25 mouse cellular contexts compared by ENCODE assay signal in genomic region chr11:114653664-114654063, GRCm38 (mm10).
"Had no signal": no experiment of that assay in that cellular context is flagged by ENCODE, and none has a peak within 500 bp of the region (broad histone marks: within the 10 kb centered on the region; RNA-seq: fewer than 3 reads in every experiment).

No protein-coding gene starts in this region.

- H3K4me1 ChIP-seq: heart, embryonic 12.5 days; limb, embryonic 10.5 days; limb, embryonic 12.5 days; liver, embryonic 13.5 days had no signal

- DNase-seq: gastrocnemius, adult 2 months; gastrocnemius, postnatal 10 days; gastrocnemius, postnatal 25 days; heart, adult 18-20 months; heart, postnatal 10 days; heart, postnatal 4 days; kidney, adult 11 months; kidney, adult 2 months; kidney, adult 9 months; kidney, postnatal 14 days; kidney, postnatal 36 days; layer of hippocampus, adult 9-11 months; liver; liver, embryonic 13.5 days had no signal

- H3K4me2 ChIP-seq: heart, embryonic 12.5 days; hindbrain, embryonic 13.5 days; hindbrain, embryonic 15.5 days; kidney, embryonic 15.5 days; limb, embryonic 12.5 days; liver, embryonic 11.5 days; liver, embryonic 13.5 days had no signal

- ATAC-seq: hindbrain, postnatal 0 days; intestine, embryonic 16.5 days had no signal

- H3K27me3 ChIP-seq: hindbrain, embryonic 15.5 days had no signal

- H3K4me3 ChIP-seq: gastrocnemius, adult 2 months; heart, embryonic 12.5 days; hindbrain, embryonic 13.5 days; hindbrain, embryonic 15.5 days; kidney, embryonic 15.5 days; left cerebral cortex, adult 2 months; limb, embryonic 10.5 days; limb, embryonic 12.5 days; liver, embryonic 13.5 days had no signal

- H3K36me3 ChIP-seq: heart, embryonic 12.5 days; hindbrain, embryonic 13.5 days; hindbrain, embryonic 15.5 days; kidney, embryonic 15.5 days; limb, embryonic 10.5 days; limb, embryonic 12.5 days; liver, embryonic 13.5 days had no signal

- H3K9ac ChIP-seq: heart, embryonic 12.5 days; hindbrain, embryonic 13.5 days; hindbrain, embryonic 15.5 days; kidney, embryonic 15.5 days; limb, embryonic 12.5 days; liver, embryonic 13.5 days had no signal

- H3K9me3 ChIP-seq: heart, embryonic 12.5 days; hindbrain, embryonic 13.5 days; hindbrain, embryonic 15.5 days; kidney, embryonic 15.5 days; limb, embryonic 10.5 days; limb, embryonic 12.5 days; liver, embryonic 13.5 days had no signal

- H3K27ac ChIP-seq: hindbrain, embryonic 15.5 days; hindbrain, postnatal 0 days; kidney, embryonic 15.5 days; kidney, postnatal 0 days; left cerebral cortex, adult 2 months; limb, embryonic 10.5 days; limb, embryonic 12.5 days; liver, embryonic 13.5 days had no signal
